Mouse (Mus musculus): ENCODE results near the gene Gm20479. TPM values are rescaled to one million over a fixed set of nuclear protein-coding genes. Genes with fewer than 3 reads are reported as not detected.

The Gm20479 gene
- polyA plus RNA-seq, 1 experiment from 2014 or later, result not detected

- TF ChIP-seq EP300 (IDR thresholded peaks at IDR 0.05; ENCODE audit: low read depth), result no peak
- no peak for TF ChIP-seq CTCF (IDR thresholded peaks at IDR 0.05; ENCODE audit: low read depth)
- under 1% methylated on average over 39 of the region's 39 CpGs for WGBS (ENCODE audit: insufficient replicate concordance)
- Histone ChIP-seq H3K36me3 (replicated peaks; ENCODE audit: insufficient read depth, low read length) (no peaks in the 10 kb centered on the region), H3K4me2 (ENCODE audit: low read depth, low read length) (peak overlapping the region; percentile 71), H3K9me3 (ENCODE audit: low read length) (no peaks in the 10 kb centered on the region), H3K4me1 (ENCODE audit: insufficient read depth) (peaks cover 18% of the 10 kb centered on the region), H3K4me3 (ENCODE audit: low read depth, low read length) (peak overlapping the region; percentile 43), H3K27ac (ENCODE audit: low read depth) (peak overlapping the region; percentile 46), H3K9ac (replicated peaks) (peak overlapping the region; percentile 18; the same call in 1 of the 2 replicates), H3K27me3 (ENCODE audit: insufficient read depth, low read length) (peaks cover 96% of the 10 kb centered on the region)
- DNase-seq (peak; percentile 89), ATAC-seq (peak; percentile 61)
Measured at GRCm38 (mm10) chr7:27330709-27331540, 26.3 kb downstream of the Gm20479 start.

GRCm38 (mm10) chr7:27329981-27330380 is 27.2 kb downstream of the Gm20479 start:
- H3K27me3 ChIP-seq (ENCODE audit: insufficient read depth, low read length), result peaks cover 95% of the 10 kb centered on the region
- no peak for DNase-seq
- H3K36me3 ChIP-seq (replicated peaks; ENCODE audit: insufficient read depth, low read length), result no peaks in the 10 kb centered on the region
- H3K9ac ChIP-seq (replicated peaks), result no peak overlapping the region
- peak overlapping the region; percentile 43; the same call in 1 of the 2 replicates for H3K4me3 ChIP-seq (ENCODE audit: low read depth, low read length)
- no peaks in the 10 kb centered on the region for H3K9me3 ChIP-seq (ENCODE audit: low read length)
- no peak overlapping the region for H3K27ac ChIP-seq (ENCODE audit: low read depth)
- TF ChIP-seq CTCF (IDR thresholded peaks at IDR 0.05; ENCODE audit: low read depth) (no peak), EP300 (IDR thresholded peaks at IDR 0.05; ENCODE audit: low read depth) (no peak)
- whole genome bisulfite sequencing (ENCODE audit: insufficient replicate concordance), result 21% methylated on average over 17 of the region's 17 CpGs
- peaks cover 21% of the 10 kb centered on the region for H3K4me1 ChIP-seq (ENCODE audit: insufficient read depth)
- ATAC-seq, result no peak
- H3K4me2 ChIP-seq (ENCODE audit: low read depth, low read length), result peak overlapping the region; percentile 71

- Histone ChIP-seq H3K4me3 (ENCODE audit: low read depth, low read length) (peak overlapping the region; percentile 8; the same call in 1 of the 2 replicates), H3K4me2 (ENCODE audit: low read depth, low read length) (peak overlapping the region; percentile 35), H3K27ac (ENCODE audit: low read depth) (no peak overlapping the region), H3K9me3 (ENCODE audit: low read length) (no peaks in the 10 kb centered on the region), H3K27me3 (ENCODE audit: insufficient read depth, low read length) (peaks cover 95% of the 10 kb centered on the region), H3K9ac (replicated peaks) (no peak overlapping the region), H3K4me1 (ENCODE audit: insufficient read depth) (peaks cover 21% of the 10 kb centered on the region), H3K36me3 (replicated peaks; ENCODE audit: insufficient read depth, low read length) (no peaks in the 10 kb centered on the region)
- WGBS (ENCODE audit: insufficient replicate concordance), result 3% methylated on average over 45 of the region's 45 CpGs
- ATAC-seq, result peak; percentile 29
- DNase-seq, result peak; percentile 87
- no peak for TF ChIP-seq EP300 (IDR thresholded peaks at IDR 0.05; ENCODE audit: low read depth)
- peak; percentile 79 for TF ChIP-seq CTCF (IDR thresholded peaks at IDR 0.05; ENCODE audit: low read depth)
Measured at GRCm38 (mm10) chr7:27329326-27329947, 27.8 kb downstream of the Gm20479 start.

- Histone ChIP-seq H3K4me1 (ENCODE audit: insufficient read depth) (peaks cover 21% of the 10 kb centered on the region), H3K27me3 (ENCODE audit: insufficient read depth, low read length) (peaks cover 89% of the 10 kb centered on the region), H3K9me3 (ENCODE audit: low read length) (no peaks in the 10 kb centered on the region), H3K4me3 (ENCODE audit: low read depth, low read length) (no peak overlapping the region), H3K36me3 (replicated peaks; ENCODE audit: insufficient read depth, low read length) (no peaks in the 10 kb centered on the region), H3K9ac (replicated peaks) (no peak overlapping the region), H3K4me2 (ENCODE audit: low read depth, low read length) (no peak overlapping the region), H3K27ac (ENCODE audit: low read depth) (no peak overlapping the region)
- TF ChIP-seq EP300 (IDR thresholded peaks at IDR 0.05; ENCODE audit: low read depth) (no peak), CTCF (IDR thresholded peaks at IDR 0.05; ENCODE audit: low read depth) (no peak)
- no peak for DNase-seq
- WGBS (ENCODE audit: insufficient replicate concordance), result 47% methylated on average over 16 of the region's 16 CpGs
- no peak for ATAC-seq
Measured at GRCm38 (mm10) chr7:27328648-27329047, 28.6 kb downstream of the Gm20479 start.

- H3K36me3 ChIP-seq (replicated peaks; ENCODE audit: insufficient read depth, low read length), result no peaks in the 10 kb centered on the region
- 68% methylated on average over 11 of the region's 11 CpGs for WGBS (ENCODE audit: insufficient replicate concordance)
- DNase-seq (no peak), ATAC-seq (no peak)
- TF ChIP-seq CTCF (IDR thresholded peaks at IDR 0.05; ENCODE audit: low read depth) (no peak), EP300 (IDR thresholded peaks at IDR 0.05; ENCODE audit: low read depth) (no peak)
- H3K9ac ChIP-seq (replicated peaks), result no peak overlapping the region
- peaks cover 86% of the 10 kb centered on the region for H3K27me3 ChIP-seq (ENCODE audit: insufficient read depth, low read length)
- H3K4me3 ChIP-seq (ENCODE audit: low read depth, low read length), result no peak overlapping the region
- peaks cover 21% of the 10 kb centered on the region for H3K4me1 ChIP-seq (ENCODE audit: insufficient read depth)
- no peak overlapping the region for H3K27ac ChIP-seq (ENCODE audit: low read depth)
- H3K9me3 ChIP-seq (ENCODE audit: low read length), result no peaks in the 10 kb centered on the region
- no peak overlapping the region for H3K4me2 ChIP-seq (ENCODE audit: low read depth, low read length)
Measured at GRCm38 (mm10) chr7:27328161-27328560, 29.1 kb downstream of the Gm20479 start.

GRCm38 (mm10) chr7:27327500-27327899 is 29.7 kb downstream of the Gm20479 start:
- Histone ChIP-seq H3K4me3 (ENCODE audit: low read depth, low read length) (no peak overlapping the region), H3K27ac (ENCODE audit: low read depth) (no peak overlapping the region), H3K27me3 (ENCODE audit: insufficient read depth, low read length) (peaks cover 79% of the 10 kb centered on the region), H3K9me3 (ENCODE audit: low read length) (no peaks in the 10 kb centered on the region), H3K9ac (replicated peaks) (no peak overlapping the region), H3K36me3 (replicated peaks; ENCODE audit: insufficient read depth, low read length) (no peaks in the 10 kb centered on the region), H3K4me1 (ENCODE audit: insufficient read depth) (peaks cover 21% of the 10 kb centered on the region), H3K4me2 (ENCODE audit: low read depth, low read length) (no peak overlapping the region)
- TF ChIP-seq EP300 (IDR thresholded peaks at IDR 0.05; ENCODE audit: low read depth) (no peak), CTCF (IDR thresholded peaks at IDR 0.05; ENCODE audit: low read depth) (no peak)
- ATAC-seq (no peak), DNase-seq (no peak)
- WGBS (ENCODE audit: insufficient replicate concordance), result 75% methylated on average over 8 of the region's 8 CpGs

Data from liver, postnatal 0 days (tissue).